Mouse (Mus musculus) liver, adult 2 months (tissue): Measurements from ENCODE around the gene Ablim2. TPM values are rescaled to one million over a fixed set of nuclear protein-coding genes. Genes with fewer than 3 reads are reported as not detected.

Experiments
- DNase-seq: peaks from one replicate; pipeline ENCODE4 v3.0.0-alpha.2; 2011; ENCODE audit warnings: low read depth, low spot score; ENCODE audit errors: extremely low read depth
- H3K27ac ChIP-seq: fragments of 200-500 bp; replicated peaks from 2 replicates; pipeline ENCODE4 v1.5.1; 2012; ENCODE audit warnings: low read depth, mild to moderate bottlenecking, control low read depth, inconsistent platforms, low read length; ENCODE audit not compliant: insufficient read depth
- H3K27me3 ChIP-seq: fragments of 200-500 bp; 2 replicates; pipeline ENCODE4 v1.6.1; 2012; ENCODE audit warnings: mild to moderate bottlenecking, moderate library complexity, low read length, inconsistent platforms; ENCODE audit not compliant: control insufficient read depth, insufficient read depth
- H3K36me3 ChIP-seq: fragments of 200-500 bp; 2 replicates; pipeline ENCODE4 v1.6.1; 2012; ENCODE audit warnings: low read length, inconsistent platforms; ENCODE audit not compliant: control insufficient read depth, insufficient read depth
- H3K4me1 ChIP-seq: fragments of 200-500 bp; 2 replicates; pipeline ENCODE4 v1.6.1; 2011; ENCODE audit warnings: low read length; ENCODE audit not compliant: control insufficient read depth, insufficient read depth
- H3K4me3 ChIP-seq: fragments of 200-500 bp; 2 replicates; pipeline ENCODE4 v1.5.1; 2011; ENCODE audit warnings: low read depth, mild to moderate bottlenecking, control low read depth, low read length, moderate library complexity; ENCODE audit not compliant: insufficient read depth
- H3K79me2 ChIP-seq: fragments of 200-500 bp; 2 replicates; pipeline ENCODE4 v1.6.1; 2012; ENCODE audit warnings: inconsistent platforms, mild to moderate bottlenecking, low read length, moderate library complexity; ENCODE audit not compliant: control insufficient read depth, insufficient read depth
- H3K9ac ChIP-seq: fragments of 200-500 bp; 2 replicates; pipeline ENCODE4 v1.6.1; 2012; ENCODE audit warnings: low read depth, mild to moderate bottlenecking, control low read depth, inconsistent platforms, low read length
- CTCF ChIP-seq: fragments of 200-500 bp; IDR thresholded peaks from 2 replicates; pipeline ENCODE4 v1.5.1; 2011; ENCODE audit warnings: low read depth, low read length, control low read depth
- POLR2A ChIP-seq: fragments of 200-500 bp; IDR thresholded peaks from 2 replicates; pipeline ENCODE4 v1.6.1; 2011; ENCODE audit warnings: low read length, control low read depth; ENCODE audit not compliant: insufficient read depth; ENCODE audit errors: extremely low read depth
- WGBS: fragments of 180-500 bp; shearing (Covaris S2); methylation state at CpG from one replicate; pipeline ENCODE4 v1.1.7; 2018; 5-methylcytosine and 5-hydroxymethylcytosine counted together
- polyA plus RNA-seq: library from polyadenylated mRNA; depleted of rRNA; stranded (reverse); fragments of >200 nt; gene quantifications from 2 replicates; pipeline ENCODE4 v1.2.3, GENCODE M21; 2012
- total RNA-seq: library from RNA; depleted of rRNA; stranded (reverse); fragments of >200 nt; gene quantifications from 2 replicates; pipeline ENCODE4 v1.2.3, GENCODE M21; 2014

The Ablim2 gene
- total and polyA plus RNA-seq, 2 experiments: 2.3 to 5.9 TPM

GRCm38 (mm10) chr5:35788719-35789118 lies 31.0 kb downstream of the Ablim2 start:
- Histone ChIP-seq H3K27me3 (no peaks in the 10 kb centered on the region), H3K4me1 (no peaks in the 10 kb centered on the region), H3K79me2 (no peaks in the 10 kb centered on the region), H3K9ac (no peak overlapping the region), H3K36me3 (no peaks in the 10 kb centered on the region), H3K27ac (no peak overlapping the region), H3K4me3 (no peak overlapping the region)
- no peak for DNase-seq
- TF ChIP-seq CTCF (no peak), POLR2A (no peak)
- 69% methylated on average over 6 of the region's 6 CpGs for WGBS

- 69% methylated on average over 3 of the region's 3 CpGs for WGBS
- DNase-seq: no peak
- TF ChIP-seq POLR2A: no peak
- no peak for TF ChIP-seq CTCF
- Histone ChIP-seq H3K79me2 (no peaks in the 10 kb centered on the region), H3K9ac (no peak overlapping the region), H3K27me3 (no peaks in the 10 kb centered on the region), H3K27ac (no peak overlapping the region), H3K4me1 (no peaks in the 10 kb centered on the region), H3K4me3 (no peak overlapping the region), H3K36me3 (no peaks in the 10 kb centered on the region)
Measured at GRCm38 (mm10) chr5:35789697-35790096, 32.0 kb downstream of the Ablim2 start.

GRCm38 (mm10) chr5:35790387-35791065 lies 32.8 kb downstream of the Ablim2 start:
- Histone ChIP-seq H3K36me3 (no peaks in the 10 kb centered on the region), H3K4me1 (no peaks in the 10 kb centered on the region), H3K27ac (no peak overlapping the region), H3K27me3 (no peaks in the 10 kb centered on the region), H3K4me3 (no peak overlapping the region), H3K79me2 (no peaks in the 10 kb centered on the region), H3K9ac (no peak overlapping the region)
- WGBS: 46% methylated on average over 10 of the region's 10 CpGs
- TF ChIP-seq CTCF (no peak), POLR2A (no peak)
- DNase-seq: no peak

- DNase-seq: no peak
- no peak for TF ChIP-seq CTCF
- no peak for TF ChIP-seq POLR2A
- WGBS: 76% methylated on average over 4 of the region's 4 CpGs
- no peaks in the 10 kb centered on the region for H3K4me1 ChIP-seq
- no peak overlapping the region for H3K27ac ChIP-seq
- H3K9ac ChIP-seq: no peak overlapping the region
- H3K4me3 ChIP-seq: no peak overlapping the region
- H3K79me2 ChIP-seq: no peaks in the 10 kb centered on the region
- H3K27me3 ChIP-seq: no peaks in the 10 kb centered on the region
- no peaks in the 10 kb centered on the region for H3K36me3 ChIP-seq
Measured at GRCm38 (mm10) chr5:35793971-35794370, 36.3 kb downstream of the Ablim2 start.

- 60% methylated on average over 4 of the region's 4 CpGs for WGBS
- Histone ChIP-seq H3K36me3 (no peaks in the 10 kb centered on the region), H3K27me3 (no peaks in the 10 kb centered on the region), H3K4me3 (no peak overlapping the region), H3K9ac (no peak overlapping the region), H3K27ac (no peak overlapping the region), H3K79me2 (no peaks in the 10 kb centered on the region), H3K4me1 (no peaks in the 10 kb centered on the region)
- TF ChIP-seq POLR2A (no peak), CTCF (no peak)
- DNase-seq: no peak
Measured at GRCm38 (mm10) chr5:35794942-35795341, 37.3 kb downstream of the Ablim2 start.

GRCm38 (mm10) chr5:35795481-35796048 lies 37.9 kb downstream of the Ablim2 start:
- Histone ChIP-seq H3K4me3 (no peak overlapping the region), H3K27ac (no peak overlapping the region), H3K27me3 (no peaks in the 10 kb centered on the region), H3K9ac (no peak overlapping the region), H3K36me3 (no peaks in the 10 kb centered on the region), H3K79me2 (no peaks in the 10 kb centered on the region), H3K4me1 (no peaks in the 10 kb centered on the region)
- WGBS: 60% methylated on average over 7 of the region's 7 CpGs
- peak; percentile 40 for DNase-seq
- TF ChIP-seq POLR2A: no peak
- peak; percentile 99 for TF ChIP-seq CTCF
